Mouse (Mus musculus) heart, postnatal 0 days (tissue): ENCODE data around the gene Brd3os.

Experiments used
- CTCF ChIP-seq: IDR thresholded peaks from 2 replicates; pipeline ENCODE4 v1.5.1; 2016; ENCODE audit warnings: antibody characterized with exemption, control low read depth, low read depth
- EP300 ChIP-seq: IDR thresholded peaks from 2 replicates; pipeline ENCODE4 v1.6.1; 2016; ENCODE audit warnings: antibody characterized with exemption, low read depth

GRCm38 (mm10) chr2:27426855-27427457, 15.2 kb upstream of the Brd3os start, which contains the start of gene Vav2:
- TF ChIP-seq CTCF (no peak), EP300 (no peak)
